Mouse (Mus musculus): ENCODE measurements around the gene Mocs3. TPM values are rescaled to one million over a fixed set of nuclear protein-coding genes. Genes with fewer than 3 reads are reported as not detected.

Mocs3 gene
- polyA plus RNA-seq, 1 experiment from 2014 or later: 13.7 TPM

- peaks cover 25% of the 10 kb centered on the region for H3K4me1 ChIP-seq
- H3K9ac ChIP-seq: peak within 1 kb of the TSS; percentile 100
- peak; percentile 92 for ATAC-seq (ENCODE audit: low FRiP score)
- H3K27ac ChIP-seq: peak within 1 kb of the TSS; percentile 99
- peaks cover 44% of the 10 kb centered on the region for H3K36me3 ChIP-seq
- peak within 1 kb of the TSS; percentile 73 for H3K4me2 ChIP-seq (replicated peaks)
- H3K27me3 ChIP-seq: no peaks in the 10 kb centered on the region
- no peaks in the 10 kb centered on the region for H3K9me3 ChIP-seq (replicated peaks)
- peak within 1 kb of the TSS; percentile 99 for H3K4me3 ChIP-seq
- 1% methylated on average over 57 of the region's 89 CpGs for WGBS
These were observed 23.4 kb upstream of the Mocs3 start, which contains the start of gene Adnp for GRCm38 (mm10) chr2:168206725-168207644. Gene Adnp (minus strand): TSS chr2:168207112.

- Histone ChIP-seq H3K36me3 (peaks cover 53% of the 10 kb centered on the region), H3K4me1 (peaks cover 23% of the 10 kb centered on the region), H3K27me3 (no peaks in the 10 kb centered on the region), H3K27ac (peak overlapping the region; percentile 99), H3K9me3 (replicated peaks) (no peaks in the 10 kb centered on the region), H3K9ac (no peak overlapping the region), H3K4me2 (replicated peaks) (no peak overlapping the region), H3K4me3 (no peak overlapping the region)
- WGBS: 97% methylated on average over 3 of the region's 3 CpGs
- 0 out of 2 replicates have a peak, but pooled peaks have one; percentile 4 for ATAC-seq (ENCODE audit: low FRiP score)
These were observed 22.5 kb upstream of the Mocs3 start for GRCm38 (mm10) chr2:168207883-168208282.

GRCm38 (mm10) chr2:168213788-168214397 is 16.5 kb upstream of the Mocs3 start:
- Histone ChIP-seq H3K4me3 (no peak overlapping the region), H3K4me1 (no peaks in the 10 kb centered on the region), H3K9me3 (replicated peaks) (no peaks in the 10 kb centered on the region), H3K27me3 (no peaks in the 10 kb centered on the region), H3K36me3 (peaks cover 86% of the 10 kb centered on the region), H3K9ac (no peak overlapping the region), H3K27ac (no peak overlapping the region), H3K4me2 (replicated peaks) (no peak overlapping the region)
- 60% methylated on average over 5 of the region's 5 CpGs for WGBS
- ATAC-seq (ENCODE audit: low FRiP score): no peak

- no peaks in the 10 kb centered on the region for H3K27me3 ChIP-seq
- no peaks in the 10 kb centered on the region for H3K9me3 ChIP-seq (replicated peaks)
- 81% methylated on average over 6 of the region's 6 CpGs for WGBS
- H3K4me1 ChIP-seq: peaks cover 5% of the 10 kb centered on the region
- no peak overlapping the region for H3K4me3 ChIP-seq
- H3K4me2 ChIP-seq (replicated peaks): no peak overlapping the region
- ATAC-seq (ENCODE audit: low FRiP score): no peak
- H3K27ac ChIP-seq: no peak overlapping the region
- no peak overlapping the region for H3K9ac ChIP-seq
- peaks cover 73% of the 10 kb centered on the region for H3K36me3 ChIP-seq
These were observed 7.1 kb upstream of the Mocs3 start for GRCm38 (mm10) chr2:168223326-168223725.

- peak overlapping the region; percentile 99 for H3K4me2 ChIP-seq (replicated peaks)
- no peaks in the 10 kb centered on the region for H3K27me3 ChIP-seq
- no peak; the same call in 1 of the 2 replicates for ATAC-seq (ENCODE audit: low FRiP score)
- peak overlapping the region; percentile 89; the same call in 1 of the 2 replicates for H3K27ac ChIP-seq
- 20% methylated on average over 41 of the region's 41 CpGs for WGBS
- peak overlapping the region; percentile 97 for H3K9ac ChIP-seq
- H3K9me3 ChIP-seq (replicated peaks): no peaks in the 10 kb centered on the region
- peaks cover 36% of the 10 kb centered on the region for H3K4me1 ChIP-seq
- peak overlapping the region; percentile 100 for H3K4me3 ChIP-seq
- H3K36me3 ChIP-seq: peaks cover 35% of the 10 kb centered on the region
These were observed 1.1 kb upstream of the Mocs3 start for GRCm38 (mm10) chr2:168229116-168230025.

GRCm38 (mm10) chr2:168230773-168231470 is 500 bp downstream of the Mocs3 start:
- Histone ChIP-seq H3K4me1 (peaks cover 36% of the 10 kb centered on the region), H3K27me3 (no peaks in the 10 kb centered on the region), H3K9ac (peak overlapping the region; percentile 97), H3K36me3 (peaks cover 19% of the 10 kb centered on the region), H3K27ac (peak overlapping the region; percentile 89), H3K4me3 (peak overlapping the region; percentile 100), H3K9me3 (replicated peaks) (no peaks in the 10 kb centered on the region), H3K4me2 (replicated peaks) (peak overlapping the region; percentile 99)
- ATAC-seq (ENCODE audit: low FRiP score): peak; percentile 71
- 2% methylated on average over 102 of the region's 105 CpGs for WGBS

GRCm38 (mm10) chr2:168231471-168231829 is 1.0 kb downstream of the Mocs3 start:
- no peak for ATAC-seq (ENCODE audit: low FRiP score)
- H3K27me3 ChIP-seq: no peaks in the 10 kb centered on the region
- no peaks in the 10 kb centered on the region for H3K9me3 ChIP-seq (replicated peaks)
- H3K9ac ChIP-seq: peak overlapping the region; percentile 97
- H3K4me3 ChIP-seq: peak overlapping the region; percentile 100
- 61% methylated on average over 33 of the region's 33 CpGs for WGBS
- H3K4me2 ChIP-seq (replicated peaks): peak overlapping the region; percentile 99
- peaks cover 14% of the 10 kb centered on the region for H3K36me3 ChIP-seq
- no peak overlapping the region for H3K27ac ChIP-seq
- H3K4me1 ChIP-seq: peaks cover 36% of the 10 kb centered on the region

- 0 out of 2 replicates have a peak, but pooled peaks cover 4% of the 10 kb centered on the region for H3K9me3 ChIP-seq (replicated peaks)
- H3K27me3 ChIP-seq: no peaks in the 10 kb centered on the region
- H3K4me1 ChIP-seq: peaks cover 31% of the 10 kb centered on the region
- no peak overlapping the region for H3K4me3 ChIP-seq
- no peak overlapping the region for H3K4me2 ChIP-seq (replicated peaks)
- WGBS: 93% methylated on average over 5 of the region's 5 CpGs
- H3K27ac ChIP-seq: no peak overlapping the region
- H3K36me3 ChIP-seq: peaks cover 10% of the 10 kb centered on the region
- ATAC-seq (ENCODE audit: low FRiP score): no peak
- no peak overlapping the region for H3K9ac ChIP-seq
These were observed 2.9 kb downstream of the Mocs3 start for GRCm38 (mm10) chr2:168233286-168233685.

DNA sequence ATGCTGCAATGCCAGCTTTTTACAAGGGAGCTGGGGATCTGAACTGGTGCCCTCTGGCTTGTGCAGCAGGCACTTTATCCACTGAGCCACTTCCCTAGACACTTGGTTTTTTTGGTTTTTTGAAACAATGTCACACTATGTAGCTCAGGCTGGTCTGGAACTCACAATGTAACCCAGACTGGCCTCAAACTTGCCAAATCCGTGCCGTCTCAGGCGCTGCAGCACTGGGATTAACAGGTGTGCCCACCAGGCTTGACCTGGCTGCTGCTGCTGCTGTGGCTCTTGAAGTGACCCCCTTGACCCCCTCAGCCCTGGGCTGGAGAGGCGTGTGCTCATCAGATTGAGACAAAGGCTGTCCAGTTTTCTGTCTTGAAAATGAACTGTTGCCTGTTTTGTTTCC is 7.9 kb downstream of the Mocs3 start:
- no peaks in the 10 kb centered on the region for H3K27me3 ChIP-seq
- H3K4me3 ChIP-seq: no peak overlapping the region
- peaks cover 9% of the 10 kb centered on the region; the same call in 1 of the 2 replicates for H3K36me3 ChIP-seq
- ATAC-seq (ENCODE audit: low FRiP score): no peak
- no peaks in the 10 kb centered on the region for H3K4me1 ChIP-seq
- no peak overlapping the region for H3K27ac ChIP-seq
- H3K9me3 ChIP-seq (replicated peaks): 0 out of 2 replicates have a peak, but pooled peaks cover 7% of the 10 kb centered on the region
- WGBS: 93% methylated on average over 4 of the region's 4 CpGs
- no peak overlapping the region for H3K4me2 ChIP-seq (replicated peaks)
- H3K9ac ChIP-seq: no peak overlapping the region

DNA sequence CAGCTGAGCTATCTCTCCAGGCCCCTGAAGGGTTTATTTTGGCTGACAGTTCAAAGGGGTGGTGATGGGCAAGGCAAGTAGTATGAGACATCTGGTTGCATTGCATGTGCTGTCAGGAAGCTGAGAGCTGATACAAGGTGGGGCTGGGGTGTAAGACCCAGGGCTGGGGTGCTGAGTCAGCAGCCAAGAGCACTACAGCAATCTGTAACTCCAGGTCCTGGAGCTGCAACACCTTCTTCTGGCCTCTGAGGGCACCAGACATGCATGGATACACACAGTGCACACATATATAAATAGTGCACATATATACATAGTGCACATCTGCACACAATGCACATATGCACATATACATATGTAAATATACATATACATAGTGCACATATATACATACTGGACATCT is 12.4 kb downstream of the Mocs3 start:
- no peak overlapping the region for H3K4me2 ChIP-seq (replicated peaks)
- no peaks in the 10 kb centered on the region for H3K27me3 ChIP-seq
- no peak overlapping the region for H3K9ac ChIP-seq
- 0 out of 2 replicates have a peak, but pooled peaks cover 3% of the 10 kb centered on the region for H3K9me3 ChIP-seq (replicated peaks)
- no peak overlapping the region for H3K4me3 ChIP-seq
- no peaks in the 10 kb centered on the region for H3K36me3 ChIP-seq
- H3K4me1 ChIP-seq: no peaks in the 10 kb centered on the region
- H3K27ac ChIP-seq: no peak overlapping the region
- ATAC-seq (ENCODE audit: low FRiP score): no peak

DNA sequence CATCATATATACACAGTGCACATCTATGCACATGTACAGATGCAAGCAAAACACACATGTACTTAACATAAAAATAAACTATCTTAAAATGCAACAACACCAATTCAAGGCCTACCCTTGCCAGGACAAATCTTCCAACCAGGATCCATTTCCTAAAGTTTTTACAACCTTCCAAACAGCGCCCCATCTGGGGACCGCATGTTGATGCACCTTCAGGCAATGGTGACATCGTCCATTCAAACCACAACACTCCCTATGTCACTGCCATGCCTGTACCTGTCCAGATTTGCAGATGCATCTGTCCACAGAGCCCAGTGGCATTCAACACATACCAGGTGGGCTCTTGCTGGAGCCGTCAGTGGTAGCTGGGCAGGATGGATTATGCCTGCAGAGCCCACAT is 12.9 kb downstream of the Mocs3 start:
- Histone ChIP-seq H3K4me2 (replicated peaks) (no peak overlapping the region), H3K27ac (no peak overlapping the region), H3K36me3 (no peaks in the 10 kb centered on the region), H3K27me3 (no peaks in the 10 kb centered on the region), H3K4me3 (no peak overlapping the region), H3K4me1 (no peaks in the 10 kb centered on the region), H3K9ac (no peak overlapping the region), H3K9me3 (replicated peaks) (0 out of 2 replicates have a peak, but pooled peaks cover 3% of the 10 kb centered on the region)
- ATAC-seq (ENCODE audit: low FRiP score): no peak
- WGBS: 75% methylated on average over 4 of the region's 4 CpGs

Measured in hindbrain, embryonic 12.5 days (tissue).